Mouse (Mus musculus) kidney, adult 2 months (tissue): ENCODE results near the gene Cebpg.

Source experiments
- CTCF ChIP-seq: fragments of 200-500 bp; conservative IDR thresholded peaks from 2 replicates; pipeline ENCODE4 v1.5.1; 2011; ENCODE audit warnings: low read depth, mild to moderate bottlenecking, control low read depth, low read length, moderate library complexity, mixed read lengths; ENCODE audit not compliant: insufficient read depth, insufficient read length
- POLR2A ChIP-seq: fragments of 200-500 bp; IDR thresholded peaks from one replicate; pipeline ENCODE4 v1.6.1; 2011; ENCODE audit warnings: low read depth, low read length, control low read depth

DNA sequence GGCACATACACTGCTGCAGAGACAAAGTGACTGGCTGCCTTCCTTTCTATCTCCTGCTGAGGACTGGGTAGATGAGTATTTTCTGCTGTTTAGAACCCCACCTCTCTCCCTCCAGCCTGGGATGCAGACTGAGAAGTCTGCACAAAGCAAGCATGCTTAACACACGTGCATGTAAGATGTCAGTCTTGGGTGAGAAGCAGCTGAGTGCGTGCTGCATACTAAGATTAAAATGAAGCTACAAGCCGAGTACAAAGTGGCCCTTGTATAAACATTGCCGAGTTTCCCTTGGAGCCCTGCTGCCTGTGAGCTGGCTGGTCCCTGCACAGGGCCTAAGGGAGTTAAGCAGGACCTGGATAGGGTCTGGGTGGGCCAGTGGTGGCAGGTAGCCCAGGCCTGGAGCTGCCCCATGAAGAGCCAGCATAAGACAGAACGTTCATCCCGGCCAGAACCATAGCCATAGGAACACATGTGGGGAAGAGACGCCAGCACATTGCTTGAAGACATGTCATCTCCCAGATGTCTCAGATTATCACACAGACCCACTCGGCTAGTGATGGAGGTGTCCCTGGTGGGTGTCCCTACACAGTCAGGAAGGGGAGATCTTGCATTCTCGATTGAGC, 28.5 kb downstream of the Cebpg start:
- no peak for TF ChIP-seq CTCF
- no peak for TF ChIP-seq POLR2A
